Mouse (Mus musculus) embryonic facial prominence, embryonic 11.5 days (tissue): Measurements from ENCODE around the gene Zfp81. TPM values are rescaled to one million over a fixed set of nuclear protein-coding genes. Genes with fewer than 3 reads are reported as not detected.
"Not testable (repeated sequence)": the region's sequence is repeated elsewhere in the genome, so short reads cannot be mapped to it uniquely, and the experiment has no call there.

Experiments used
- ATAC-seq: fragments of 200-750 bp; cut with Nextera tagmentation; replicated peaks from 2 replicates; pipeline ENCODE4 v1.8.0; 2017; ENCODE audit warnings: low read depth; ENCODE audit not compliant: insufficient number of reproducible peaks, low FRiP score, low TSS enrichment
- DNase-seq: peaks from one replicate; pipeline ENCODE4 v3.0.0-alpha.2; 2015; ENCODE audit warnings: low spot score
- H3K27ac ChIP-seq: fragments of 300-500 bp; sonication (generic); replicated peaks from 2 replicates; pipeline ENCODE4 v1.5.1; 2014; ENCODE audit warnings: mild to moderate bottlenecking, low read depth, low read length, control low read depth
- H3K27me3 ChIP-seq: fragments of 300-500 bp; sonication (generic); 2 replicates; pipeline ENCODE4 v1.6.1; 2014; ENCODE audit warnings: mild to moderate bottlenecking, low read length, moderate library complexity, mixed read lengths; ENCODE audit not compliant: control insufficient read depth, insufficient read depth
- H3K36me3 ChIP-seq: fragments of 300-500 bp; sonication (generic); replicated peaks from 2 replicates; pipeline ENCODE4 v1.6.1; 2014; ENCODE audit warnings: low read depth, mild to moderate bottlenecking, low read length, moderate library complexity, mixed read lengths; ENCODE audit not compliant: control insufficient read depth, insufficient read depth
- H3K4me1 ChIP-seq: fragments of 300-500 bp; sonication (generic); 2 replicates; pipeline ENCODE4 v1.6.1; 2014; ENCODE audit warnings: low read length, mixed read lengths; ENCODE audit not compliant: control insufficient read depth, insufficient read depth
- H3K4me2 ChIP-seq: fragments of 300-500 bp; sonication (generic); 2 replicates; pipeline ENCODE4 v1.6.1; 2014; ENCODE audit warnings: low read depth, mild to moderate bottlenecking, control low read depth, low read length, moderate library complexity
- H3K4me3 ChIP-seq: fragments of 300-500 bp; sonication (generic); 2 replicates; pipeline ENCODE4 v1.5.1; 2014; ENCODE audit warnings: low read depth, low read length, control low read depth
- H3K9ac ChIP-seq: fragments of 300-500 bp; sonication (generic); replicated peaks from 2 replicates; pipeline ENCODE4 v1.6.1; 2014; ENCODE audit warnings: mild to moderate bottlenecking, control low read depth, low read length
- H3K9me3 ChIP-seq: fragments of 300-500 bp; sonication (generic); replicated peaks from 2 replicates; pipeline ENCODE4 v1.6.1; 2016; ENCODE audit warnings: mild to moderate bottlenecking, low read length, inconsistent platforms, mixed read lengths; ENCODE audit not compliant: control insufficient read depth
- WGBS: fragments of 180-500 bp; shearing (Covaris S2); extraction: QIAGEN DNeasy Blood & Tissue Kit; methylation state at CpG from one replicate; pipeline ENCODE4 v1.1.7; 2014; 5-methylcytosine and 5-hydroxymethylcytosine counted together
- polyA plus RNA-seq: library from polyadenylated mRNA; unstranded; fragments of >200 nt; fragmentation: Nextera tagmentation; extraction: Ambion mirVana; gene quantifications from 2 replicates; pipeline ENCODE4 v1.2.1, GENCODE M21; 2014

Zfp81 gene
- 18.4 and 20.3 TPM in 2 replicates for polyA plus RNA-seq

DNA sequence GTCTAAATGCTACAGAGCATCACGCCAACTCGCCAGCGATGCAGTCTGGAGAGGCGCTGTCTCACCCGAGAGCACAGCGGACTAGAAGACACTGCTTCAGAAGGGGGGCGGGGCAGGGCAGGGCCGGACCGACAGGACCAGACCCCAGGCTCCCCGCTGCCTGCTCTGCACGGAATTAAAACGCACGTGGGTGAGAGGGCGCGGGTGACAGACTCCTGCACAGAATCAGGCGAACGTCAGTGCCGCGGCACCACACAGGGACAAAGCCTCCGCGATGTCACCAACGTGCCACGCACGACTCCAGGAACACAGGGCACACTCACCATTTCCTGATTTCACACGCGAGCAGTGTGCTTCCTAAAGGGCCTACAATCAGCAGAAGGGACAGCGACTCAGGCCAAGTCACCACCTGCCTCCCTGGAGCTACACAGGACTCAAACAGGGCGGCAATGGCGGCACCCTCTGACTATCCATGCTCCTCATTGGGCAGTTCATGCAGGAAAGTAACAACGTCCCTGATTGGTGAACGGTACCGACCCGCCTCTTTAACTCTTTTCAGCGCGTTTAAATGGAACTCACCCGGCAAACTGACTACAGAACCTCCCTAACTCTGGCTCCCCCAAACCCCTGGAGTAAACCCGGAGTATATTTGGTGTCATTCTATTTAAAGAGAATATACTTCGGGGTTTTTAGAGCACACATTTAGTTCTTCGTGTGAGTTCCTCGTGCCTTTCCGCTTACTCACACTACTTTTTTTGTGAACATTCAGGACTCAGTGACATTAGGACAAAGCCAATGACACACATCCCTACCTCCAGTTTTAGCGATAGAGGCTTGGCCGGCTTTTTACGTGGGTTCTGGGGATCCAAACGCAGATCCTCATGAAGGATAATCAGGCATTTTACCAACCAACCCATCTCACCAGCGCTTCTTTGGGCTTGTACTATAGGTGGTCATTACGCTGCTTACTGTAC lies at the start of gene Zfp81:
Gene Zfp81, minus strand, starts transcription at position 468 of the 974 bp plus-strand sequence.
- Histone ChIP-seq H3K27ac (peak within 1 kb of the TSS; percentile 67), H3K4me3 (peak within 1 kb of the TSS; percentile 91), H3K9me3 (no peaks in the 10 kb centered on the region), H3K4me2 (peak within 1 kb of the TSS; percentile 51), H3K27me3 (no peaks in the 10 kb centered on the region), H3K9ac (peak within 1 kb of the TSS; percentile 86), H3K4me1 (no peaks in the 10 kb centered on the region), H3K36me3 (no peaks in the 10 kb centered on the region)
- WGBS: 4% methylated on average over 47 of the region's 47 CpGs
- ATAC-seq (peak; percentile 100), DNase-seq (peak; percentile 95)

- Histone ChIP-seq H3K9me3 (no peaks in the 10 kb centered on the region), H3K36me3 (no peaks in the 10 kb centered on the region), H3K4me1 (no peaks in the 10 kb centered on the region), H3K27me3 (no peaks in the 10 kb centered on the region), H3K4me2 (peak within 1 kb of the TSS; percentile 51), H3K9ac (peak within 1 kb of the TSS; percentile 76), H3K4me3 (peak within 1 kb of the TSS; percentile 86), H3K27ac (peak within 1 kb of the TSS; percentile 56; the same call in 1 of the 2 replicates)
- under 1% methylated on average over 44 of the region's 44 CpGs for WGBS
- DNase-seq: peak; percentile 97
- peak; percentile 94 for ATAC-seq
Measured at GRCm38 (mm10) chr17:33394182-33395034, 35.7 kb upstream of the Zfp81 start, which contains the start of gene Zfp101. TSS of gene Zfp101 (minus strand) at chr17:33394641.

- no peak overlapping the region for H3K27ac ChIP-seq
- H3K4me2 ChIP-seq: no peak overlapping the region
- no peaks in the 10 kb centered on the region for H3K27me3 ChIP-seq
- DNase-seq: no peak
- no peaks in the 10 kb centered on the region for H3K4me1 ChIP-seq
- no peaks in the 10 kb centered on the region for H3K36me3 ChIP-seq
- no peak overlapping the region for H3K9ac ChIP-seq
- ATAC-seq: no peak
- no peaks in the 10 kb centered on the region for H3K9me3 ChIP-seq
- no peak overlapping the region for H3K4me3 ChIP-seq
- WGBS: 94% methylated on average over 5 of the region's 5 CpGs
Measured at GRCm38 (mm10) chr17:33392271-33392670, 33.6 kb upstream of the Zfp81 start.

- no peaks in the 10 kb centered on the region for H3K27me3 ChIP-seq
- no peak for DNase-seq
- peaks cover 6% of the 10 kb centered on the region for H3K36me3 ChIP-seq
Measured at GRCm38 (mm10) chr17:33385705-33386104, 27.0 kb upstream of the Zfp81 start.

GRCm38 (mm10) chr17:33372795-33373194 lies 14.1 kb upstream of the Zfp81 start:
- H3K9me3 ChIP-seq: no peaks in the 10 kb centered on the region
- DNase-seq: no peak
- no peak for ATAC-seq
- H3K4me1 ChIP-seq: no peaks in the 10 kb centered on the region
- H3K27me3 ChIP-seq: no peaks in the 10 kb centered on the region
- WGBS: 88% methylated on average over 3 of the region's 3 CpGs
- no peak overlapping the region for H3K27ac ChIP-seq
- no peaks in the 10 kb centered on the region for H3K36me3 ChIP-seq
- no peak overlapping the region for H3K4me2 ChIP-seq
- H3K4me3 ChIP-seq: no peak overlapping the region
- no peak overlapping the region for H3K9ac ChIP-seq

More at GRCm38 (mm10) chr17:33385705-33386104, 27.0 kb upstream of the Zfp81 start:
- H3K4me2 ChIP-seq: no peak overlapping the region
- H3K4me3 ChIP-seq: no peak overlapping the region
- no peaks in the 10 kb centered on the region for H3K4me1 ChIP-seq
- no peak overlapping the region for H3K9ac ChIP-seq
- no peak overlapping the region for H3K27ac ChIP-seq
- no peaks in the 10 kb centered on the region for H3K9me3 ChIP-seq
- ATAC-seq: no peak

DNA sequence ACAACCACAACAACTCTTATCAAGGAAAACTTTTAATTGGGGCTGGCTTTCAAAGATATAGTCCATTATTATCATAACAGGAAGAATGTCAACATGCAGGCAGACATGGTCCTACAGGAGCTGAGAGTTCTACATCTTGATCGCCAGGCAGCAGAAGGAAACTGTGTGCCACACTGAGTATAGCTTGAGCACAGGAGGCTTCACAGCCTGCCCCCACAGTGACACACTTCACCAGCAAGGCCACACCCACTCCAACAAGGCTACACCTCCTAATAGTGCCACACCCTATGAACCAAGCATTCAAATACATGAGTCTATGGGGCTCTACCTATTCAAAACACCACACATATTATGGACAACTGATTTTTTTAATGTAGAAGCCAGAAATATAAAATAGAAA lies 5.7 kb downstream of the Zfp81 start:
- no peaks in the 10 kb centered on the region for H3K27me3 ChIP-seq
- no peak overlapping the region for H3K4me3 ChIP-seq
- H3K4me2 ChIP-seq: no peak overlapping the region
- ATAC-seq (no peak), DNase-seq (no peak)
- H3K27ac ChIP-seq: no peak overlapping the region
- no peaks in the 10 kb centered on the region for H3K4me1 ChIP-seq
- no peak overlapping the region for H3K9ac ChIP-seq
- no peaks in the 10 kb centered on the region for H3K36me3 ChIP-seq
- WGBS: 97% methylated on average over 1 of the region's 1 CpGs
- no peaks in the 10 kb centered on the region for H3K9me3 ChIP-seq

GRCm38 (mm10) chr17:33289876-33290149 lies 68.9 kb downstream of the Zfp81 start:
- H3K9ac ChIP-seq, H3K4me2 ChIP-seq, H3K4me1 ChIP-seq, H3K27me3 ChIP-seq, H3K27ac ChIP-seq, H3K9me3 ChIP-seq, H3K4me3 ChIP-seq, DNase-seq, H3K36me3 ChIP-seq: not testable (repeated sequence)
- no CpG with 5 or more reads among the region's 9 CpGs for WGBS
- peak; percentile 50; the same call in 1 of the 2 replicates for ATAC-seq
